Mouse (Mus musculus): ENCODE measurements around the gene Zfp219. TPM values are rescaled to one million over a fixed set of nuclear protein-coding genes. Genes with fewer than 3 reads are reported as not detected.

The Zfp219 gene
- polyA plus RNA-seq, 1 experiment from 2014 or later = 28.3 TPM

DNA sequence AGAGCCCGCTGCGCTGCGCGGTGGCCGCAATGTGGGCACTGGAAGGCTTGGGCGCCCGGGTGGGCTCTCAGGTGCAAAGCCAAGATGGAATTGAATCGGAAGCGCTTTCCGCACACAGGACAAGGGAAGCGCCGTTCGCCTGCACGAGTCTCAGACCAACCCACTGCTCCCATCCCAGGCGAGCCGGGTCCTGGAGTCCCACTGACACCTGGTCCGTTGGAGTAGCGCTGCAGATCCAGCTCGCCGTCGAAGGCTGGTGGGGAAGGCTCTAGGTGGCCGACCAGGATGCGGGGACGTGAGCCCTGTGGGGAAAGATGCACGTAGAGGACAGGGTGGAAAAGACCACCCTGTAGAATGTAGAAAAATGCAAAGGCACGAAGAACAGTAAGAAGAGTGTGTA lies 11.2 kb downstream of the Zfp219 start:
- Histone ChIP-seq H3K27me3 (ENCODE audit: insufficient read depth, low read length) (no peaks in the 10 kb centered on the region), H3K4me3 (ENCODE audit: low read depth, low read length) (no peak overlapping the region), H3K4me2 (peak overlapping the region; percentile 29; the same call in 1 of the 2 replicates), H3K9ac (no peak overlapping the region), H3K4me1 (ENCODE audit: insufficient read depth) (peaks cover 12% of the 10 kb centered on the region), H3K27ac (ENCODE audit: low read depth) (no peak overlapping the region), H3K36me3 (ENCODE audit: insufficient read depth) (peaks cover 47% of the 10 kb centered on the region), H3K9me3 (ENCODE audit: low read depth, low read length) (no peaks in the 10 kb centered on the region)
- 59% methylated on average over 26 of the region's 26 CpGs for WGBS
- TF ChIP-seq CTCF (IDR thresholded peaks at IDR 0.05; ENCODE audit: low read depth) = no peak
- ATAC-seq (ENCODE audit: insufficient read depth) (0 out of 2 replicates have a peak, but pooled peaks have one; percentile 0), DNase-seq (no peak)

DNA sequence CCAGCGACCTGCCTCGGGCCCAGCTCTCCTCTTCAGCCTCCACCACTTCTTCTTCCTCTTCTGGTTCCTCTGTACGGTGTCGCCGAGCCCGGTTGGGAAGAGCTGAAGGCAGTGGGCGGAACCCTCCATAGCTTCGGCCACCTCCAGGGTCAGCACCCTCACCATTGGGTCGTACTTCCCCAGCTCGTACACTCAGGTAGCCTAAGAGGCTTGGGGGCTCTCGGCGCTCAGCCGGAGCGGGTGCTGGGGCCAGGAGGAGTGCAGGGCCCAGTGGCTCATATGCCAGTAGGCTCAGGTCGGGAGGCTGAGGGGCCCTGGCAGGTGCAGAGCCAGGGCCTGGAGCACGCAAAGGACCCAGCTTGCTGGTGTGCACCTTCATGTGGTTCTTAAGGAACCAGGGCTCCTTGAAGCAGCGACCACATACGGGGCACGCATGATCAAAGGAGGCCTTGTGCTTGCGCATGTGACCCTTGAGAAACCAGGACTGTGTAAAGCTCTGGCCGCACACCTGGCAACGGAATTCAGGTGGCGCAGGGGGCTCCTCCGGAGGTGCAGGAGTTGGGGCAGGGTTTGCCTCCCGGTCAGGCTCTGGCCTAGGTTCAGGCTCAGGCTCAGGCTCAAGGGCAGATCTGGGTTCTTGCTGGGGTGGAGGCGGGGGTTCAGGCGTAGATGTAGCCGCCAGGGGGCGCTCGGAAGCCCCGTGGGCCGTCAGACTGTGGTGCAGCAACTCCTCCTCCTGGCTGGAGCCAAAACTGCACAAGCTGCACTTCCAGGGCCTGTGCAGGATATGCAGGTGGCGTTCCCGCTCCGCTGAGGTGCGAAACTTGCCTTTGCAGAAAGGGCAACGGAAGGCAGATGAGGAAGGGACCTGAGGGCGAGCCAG lies 12.0 kb downstream of the Zfp219 start:
- WGBS = 51% methylated on average over 38 of the region's 38 CpGs
- no peak overlapping the region for H3K9ac ChIP-seq
- peak; percentile 100 for TF ChIP-seq CTCF (IDR thresholded peaks at IDR 0.05; ENCODE audit: low read depth)
- no peaks in the 10 kb centered on the region for H3K27me3 ChIP-seq (ENCODE audit: insufficient read depth, low read length)
- no peak overlapping the region for H3K27ac ChIP-seq (ENCODE audit: low read depth)
- DNase-seq (peak; percentile 93), ATAC-seq (ENCODE audit: insufficient read depth) (peak; percentile 59)
- peaks cover 55% of the 10 kb centered on the region for H3K36me3 ChIP-seq (ENCODE audit: insufficient read depth)
- no peak overlapping the region for H3K4me3 ChIP-seq (ENCODE audit: low read depth, low read length)
- peaks cover 12% of the 10 kb centered on the region for H3K4me1 ChIP-seq (ENCODE audit: insufficient read depth)
- peak overlapping the region; percentile 29; the same call in 1 of the 2 replicates for H3K4me2 ChIP-seq
- no peaks in the 10 kb centered on the region for H3K9me3 ChIP-seq (ENCODE audit: low read depth, low read length)

DNA sequence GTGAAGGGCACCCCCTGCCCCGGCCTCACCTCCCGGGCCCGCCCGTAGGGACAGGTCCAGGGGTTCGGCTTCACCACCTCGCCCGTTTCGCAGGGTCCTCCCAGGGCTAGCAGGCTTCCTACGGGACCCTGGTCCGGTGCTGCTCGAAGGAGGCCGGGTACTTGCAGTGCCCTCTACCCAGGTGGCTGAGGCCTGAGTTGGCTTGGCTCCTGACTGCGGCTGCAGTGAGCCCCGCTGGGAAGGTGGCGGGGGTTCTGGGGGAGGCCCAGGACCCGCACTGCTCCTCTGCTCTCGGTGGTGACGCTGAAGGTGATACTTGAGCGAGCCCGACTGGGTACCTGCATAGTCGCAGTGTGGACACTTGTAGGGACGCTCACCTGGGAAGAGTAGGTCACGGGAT lies 13.8 kb downstream of the Zfp219 start:
- no peaks in the 10 kb centered on the region for H3K27me3 ChIP-seq (ENCODE audit: insufficient read depth, low read length)
- H3K9me3 ChIP-seq (ENCODE audit: low read depth, low read length) = no peaks in the 10 kb centered on the region
- H3K4me1 ChIP-seq (ENCODE audit: insufficient read depth) = peaks cover 12% of the 10 kb centered on the region
- no peak overlapping the region for H3K4me3 ChIP-seq (ENCODE audit: low read depth, low read length)
- ATAC-seq (ENCODE audit: insufficient read depth) = no peak
- H3K36me3 ChIP-seq (ENCODE audit: insufficient read depth) = peaks cover 73% of the 10 kb centered on the region
- H3K4me2 ChIP-seq = no peak overlapping the region
- DNase-seq = no peak
- H3K9ac ChIP-seq = no peak overlapping the region
- WGBS = 91% methylated on average over 23 of the region's 23 CpGs
- no peak for TF ChIP-seq CTCF (IDR thresholded peaks at IDR 0.05; ENCODE audit: low read depth)
- H3K27ac ChIP-seq (ENCODE audit: low read depth) = no peak overlapping the region

DNA sequence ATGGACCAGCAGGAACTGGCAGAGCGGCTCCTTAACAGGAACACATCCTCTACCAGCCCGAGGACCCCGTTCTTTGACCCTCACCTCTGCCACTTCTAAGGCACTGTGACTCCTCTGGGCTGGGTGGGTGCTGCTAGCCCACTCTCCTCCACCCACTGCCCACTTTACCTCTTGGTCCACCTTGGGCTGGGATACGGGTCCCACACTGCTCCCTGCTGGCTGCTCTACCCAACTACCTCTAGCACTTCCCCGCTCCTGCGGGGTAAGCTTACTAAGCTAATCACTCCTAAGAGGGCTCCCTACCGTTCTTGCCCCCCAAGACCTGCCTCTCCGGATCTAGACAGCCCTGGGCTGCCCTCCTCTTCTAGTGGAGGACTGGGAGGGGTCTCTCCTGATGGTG lies 14.3 kb downstream of the Zfp219 start:
- no peak overlapping the region for H3K9ac ChIP-seq
- peaks cover 12% of the 10 kb centered on the region for H3K4me1 ChIP-seq (ENCODE audit: insufficient read depth)
- no peak overlapping the region for H3K4me3 ChIP-seq (ENCODE audit: low read depth, low read length)
- no peaks in the 10 kb centered on the region for H3K9me3 ChIP-seq (ENCODE audit: low read depth, low read length)
- peaks cover 77% of the 10 kb centered on the region for H3K36me3 ChIP-seq (ENCODE audit: insufficient read depth)
- DNase-seq (no peak), ATAC-seq (ENCODE audit: insufficient read depth) (no peak)
- H3K4me2 ChIP-seq = no peak overlapping the region
- peak; percentile 29; the same call in 1 of the 2 replicates for TF ChIP-seq CTCF (IDR thresholded peaks at IDR 0.05; ENCODE audit: low read depth)
- WGBS = 73% methylated on average over 8 of the region's 8 CpGs
- H3K27me3 ChIP-seq (ENCODE audit: insufficient read depth, low read length) = no peaks in the 10 kb centered on the region
- H3K27ac ChIP-seq (ENCODE audit: low read depth) = no peak overlapping the region

- Histone ChIP-seq H3K36me3 (ENCODE audit: insufficient read depth) (peaks cover 83% of the 10 kb centered on the region), H3K9ac (no peak overlapping the region), H3K4me3 (ENCODE audit: low read depth, low read length) (no peak overlapping the region), H3K27me3 (ENCODE audit: insufficient read depth, low read length) (no peaks in the 10 kb centered on the region), H3K9me3 (ENCODE audit: low read depth, low read length) (no peaks in the 10 kb centered on the region), H3K27ac (ENCODE audit: low read depth) (no peak overlapping the region), H3K4me2 (no peak overlapping the region), H3K4me1 (ENCODE audit: insufficient read depth) (peaks cover 9% of the 10 kb centered on the region)
- DNase-seq = no peak
- 80% methylated on average over 6 of the region's 6 CpGs for WGBS
- no peak for ATAC-seq (ENCODE audit: insufficient read depth)
- TF ChIP-seq CTCF (IDR thresholded peaks at IDR 0.05; ENCODE audit: low read depth) = no peak
Measured at GRCm38 (mm10) chr14:52005616-52006015, 14.9 kb downstream of the Zfp219 start.

- Histone ChIP-seq H3K27ac (ENCODE audit: low read depth) (no peak overlapping the region), H3K9ac (no peak overlapping the region), H3K4me3 (ENCODE audit: low read depth, low read length) (no peak overlapping the region), H3K4me2 (no peak overlapping the region), H3K4me1 (ENCODE audit: insufficient read depth) (peaks cover 5% of the 10 kb centered on the region), H3K36me3 (ENCODE audit: insufficient read depth) (peaks cover 88% of the 10 kb centered on the region), H3K9me3 (ENCODE audit: low read depth, low read length) (no peaks in the 10 kb centered on the region), H3K27me3 (ENCODE audit: insufficient read depth, low read length) (no peaks in the 10 kb centered on the region)
- DNase-seq (no peak), ATAC-seq (ENCODE audit: insufficient read depth) (no peak)
- 73% methylated on average over 7 of the region's 7 CpGs for WGBS
- TF ChIP-seq CTCF (IDR thresholded peaks at IDR 0.05; ENCODE audit: low read depth) = no peak
Measured at GRCm38 (mm10) chr14:52005141-52005540, 15.4 kb downstream of the Zfp219 start.

GRCm38 (mm10) chr14:52003981-52004495 lies 16.5 kb downstream of the Zfp219 start:
- no peak overlapping the region for H3K9ac ChIP-seq
- H3K9me3 ChIP-seq (ENCODE audit: low read depth, low read length) = no peaks in the 10 kb centered on the region
- no peak overlapping the region for H3K4me2 ChIP-seq
- H3K27ac ChIP-seq (ENCODE audit: low read depth) = no peak overlapping the region
- 43% methylated on average over 16 of the region's 16 CpGs for WGBS
- DNase-seq = peak; percentile 61
- no peak overlapping the region for H3K4me3 ChIP-seq (ENCODE audit: low read depth, low read length)
- H3K36me3 ChIP-seq (ENCODE audit: insufficient read depth) = peaks cover 93% of the 10 kb centered on the region
- no peaks in the 10 kb centered on the region for H3K4me1 ChIP-seq (ENCODE audit: insufficient read depth)
- ATAC-seq (ENCODE audit: insufficient read depth) = no peak
- H3K27me3 ChIP-seq (ENCODE audit: insufficient read depth, low read length) = no peaks in the 10 kb centered on the region
- no peak for TF ChIP-seq CTCF (IDR thresholded peaks at IDR 0.05; ENCODE audit: low read depth)
